Mouse (Mus musculus) gastrocnemius, adult 18-20 months (tissue): ENCODE measurements around the gene Zfp113. TPM values are rescaled to one million over a fixed set of nuclear protein-coding genes. Genes with fewer than 3 reads are reported as not detected.

Experiments
- DNase-seq: peaks from one replicate; pipeline ENCODE4 v3.0.0; 2021; ENCODE audit warnings: low spot score
- long read RNA-seq, 2 experiments: library from polyadenylated mRNA; stranded (forward); transcript quantifications; one replicate each; pipeline ENCODE4 v2.0.0; 2021
- total RNA-seq, 2 experiments: library from RNA; stranded (reverse); gene quantifications; 2 replicates each; pipeline ENCODE4 v1.2.3; 2021

Gene Zfp113
- 1 to 10 TPM; 4.9 to 5.8 TPM for total RNA-seq
- long read RNA-seq, experiment 1, full-length matches to known transcripts = 4 of 4 reads
- long read RNA-seq, experiment 1, partial matches to known transcripts = 0 of 4 reads
- long read RNA-seq, experiment 1, other reads (novel, unspliced or antisense) = 0 of 4 reads
- long read RNA-seq, experiment 2, full-length matches to known transcripts = 2 of 7 reads
- long read RNA-seq, experiment 2, partial matches to known transcripts = 1 of 7 reads
- long read RNA-seq, experiment 2, other reads (novel, unspliced or antisense) = 4 of 7 reads

DNA sequence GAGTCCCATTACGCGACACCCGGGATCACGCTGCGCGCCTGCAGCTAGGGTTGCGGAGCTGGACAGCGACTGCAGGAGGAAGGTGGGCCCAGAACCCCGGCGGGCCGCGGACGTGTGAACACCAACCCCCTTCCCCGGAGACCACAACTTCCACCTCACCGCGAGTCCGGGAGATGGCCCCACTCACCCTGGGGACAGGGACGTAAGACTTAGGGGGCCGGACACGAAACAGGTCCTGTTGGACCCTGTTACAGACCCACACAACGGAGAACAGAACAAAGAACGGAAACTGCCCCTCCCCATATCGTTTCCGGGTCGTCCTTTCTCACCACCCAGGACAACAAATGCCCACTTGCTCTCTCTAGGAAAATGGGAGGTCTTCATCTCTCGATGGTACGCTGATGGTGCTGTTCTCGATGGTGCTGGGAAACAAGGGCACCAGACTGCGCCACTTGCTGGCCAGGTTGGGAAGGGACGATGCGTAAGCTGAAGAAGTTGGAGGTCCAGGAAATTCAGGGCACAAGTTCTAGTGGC is at the start of gene Zfp113:
Zfp113 (minus strand) TSS at position 302 of the 534 bp plus-strand sequence.
- DNase-seq = peak; percentile 91

DNA sequence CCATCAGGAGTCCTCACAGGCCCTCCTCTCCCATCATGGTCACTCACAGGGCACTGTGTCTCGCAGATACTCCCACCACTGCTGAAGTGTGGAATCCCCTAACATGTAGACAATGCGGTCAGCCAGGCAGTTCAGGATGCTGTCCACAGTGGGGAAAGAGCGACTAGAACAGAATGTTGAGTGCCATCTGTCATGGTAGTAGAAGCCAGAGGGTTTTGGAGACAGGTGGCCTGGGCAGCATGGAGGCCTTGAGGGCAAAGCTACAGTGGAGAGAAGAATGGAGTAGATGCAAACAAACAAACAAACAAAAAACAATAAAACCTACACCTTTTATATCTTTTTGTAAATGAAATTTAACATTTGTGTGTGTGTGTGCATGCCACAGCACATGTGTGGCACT is 46.5 kb upstream of the Zfp113 start:
- DNase-seq = no peak

DNA sequence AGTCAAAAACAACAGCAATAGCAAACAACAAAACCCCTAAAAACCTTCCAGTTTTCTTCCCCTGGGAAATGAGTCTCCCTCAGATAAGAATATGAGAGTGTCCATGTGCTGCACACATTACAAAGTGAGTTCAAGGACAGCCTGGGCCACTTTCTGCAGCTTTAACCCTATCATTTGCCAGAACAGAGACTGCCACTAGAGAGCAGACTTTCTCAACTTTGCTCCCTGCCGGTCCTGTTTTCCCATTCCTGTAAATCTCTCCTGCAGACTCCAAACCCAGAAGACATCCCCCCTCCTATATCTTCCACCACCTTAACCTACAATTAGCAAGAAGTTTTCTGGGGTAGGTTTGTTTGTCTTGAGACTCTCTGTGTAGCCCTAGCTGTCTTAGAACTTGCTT is 44.0 kb upstream of the Zfp113 start:
- no peak for DNase-seq

- DNase-seq = no peak
These were observed 39.9 kb upstream of the Zfp113 start for GRCm38 (mm10) chr5:138195463-138195862.

GRCm38 (mm10) chr5:138194755-138195345 is 39.3 kb upstream of the Zfp113 start:
- peak; percentile 17 for DNase-seq

- peak; percentile 89 for DNase-seq
These were observed 38.5 kb upstream of the Zfp113 start, which contains the start of gene Mblac1 for GRCm38 (mm10) chr5:138193771-138194727. TSS of gene Mblac1 (plus strand) at chr5:138194314.

- DNase-seq = peak; percentile 80
These were observed 32.2 kb upstream of the Zfp113 start for GRCm38 (mm10) chr5:138187661-138188306.

DNA sequence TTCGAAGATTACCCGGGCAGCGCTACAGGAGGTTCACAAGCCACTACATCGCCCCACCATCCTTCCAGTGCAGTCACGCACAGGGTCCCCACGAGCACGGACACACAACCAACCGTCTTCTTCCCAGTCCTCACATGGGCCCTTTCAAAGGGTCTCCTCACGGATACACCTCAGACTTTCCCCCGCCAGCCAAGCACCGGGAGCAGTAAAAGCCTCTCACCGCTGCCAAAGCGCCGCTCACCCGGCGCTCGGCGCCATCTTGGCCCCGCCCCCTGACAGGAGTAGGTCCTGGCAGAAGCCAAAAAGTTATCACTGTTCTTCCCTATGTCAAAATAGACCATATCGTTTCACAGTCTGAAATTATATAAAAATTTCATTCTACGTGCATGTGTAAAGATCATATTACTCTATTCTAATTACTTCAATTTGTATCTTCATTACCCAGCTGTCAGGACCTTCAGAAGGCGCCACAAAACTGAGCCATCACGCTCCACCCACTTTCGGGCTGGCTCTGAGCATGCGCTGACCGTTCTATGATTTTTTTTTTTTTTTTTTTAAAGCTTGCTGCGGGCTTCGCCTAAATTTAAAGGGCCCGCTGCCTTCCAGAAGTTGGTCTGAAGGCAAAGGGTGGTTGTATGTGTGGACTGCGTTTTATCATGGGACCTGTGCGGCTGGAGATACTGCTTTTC is 31.6 kb upstream of the Zfp113 start, which contains the start of the genes Taf6 and Cnpy4:
Taf6 (minus strand) TSS at position 502 of the 689 bp plus-strand sequence.
Cnpy4 (plus strand) TSS at position 536 of the 689 bp plus-strand sequence.
- DNase-seq = peak; percentile 90

DNA sequence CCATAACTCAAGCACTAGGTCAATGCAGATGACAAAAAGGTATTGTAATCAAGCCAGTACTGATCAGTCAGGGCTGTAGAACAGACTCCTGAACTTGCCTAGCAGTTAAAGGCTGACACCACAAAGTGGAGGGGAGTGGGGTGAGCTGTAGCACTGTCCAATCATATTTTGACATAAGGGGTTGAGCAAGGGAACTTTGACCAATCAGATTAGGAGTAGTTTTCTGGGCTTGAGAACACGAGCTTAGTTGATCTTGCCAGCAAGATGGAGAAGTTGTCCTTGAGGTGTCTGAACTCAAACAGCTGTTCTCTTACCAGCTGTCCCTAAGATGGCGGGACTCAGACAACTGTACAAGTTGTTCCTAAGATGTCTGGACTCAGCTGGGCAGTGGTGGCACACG is 17.7 kb upstream of the Zfp113 start:
- no peak for DNase-seq

DNA sequence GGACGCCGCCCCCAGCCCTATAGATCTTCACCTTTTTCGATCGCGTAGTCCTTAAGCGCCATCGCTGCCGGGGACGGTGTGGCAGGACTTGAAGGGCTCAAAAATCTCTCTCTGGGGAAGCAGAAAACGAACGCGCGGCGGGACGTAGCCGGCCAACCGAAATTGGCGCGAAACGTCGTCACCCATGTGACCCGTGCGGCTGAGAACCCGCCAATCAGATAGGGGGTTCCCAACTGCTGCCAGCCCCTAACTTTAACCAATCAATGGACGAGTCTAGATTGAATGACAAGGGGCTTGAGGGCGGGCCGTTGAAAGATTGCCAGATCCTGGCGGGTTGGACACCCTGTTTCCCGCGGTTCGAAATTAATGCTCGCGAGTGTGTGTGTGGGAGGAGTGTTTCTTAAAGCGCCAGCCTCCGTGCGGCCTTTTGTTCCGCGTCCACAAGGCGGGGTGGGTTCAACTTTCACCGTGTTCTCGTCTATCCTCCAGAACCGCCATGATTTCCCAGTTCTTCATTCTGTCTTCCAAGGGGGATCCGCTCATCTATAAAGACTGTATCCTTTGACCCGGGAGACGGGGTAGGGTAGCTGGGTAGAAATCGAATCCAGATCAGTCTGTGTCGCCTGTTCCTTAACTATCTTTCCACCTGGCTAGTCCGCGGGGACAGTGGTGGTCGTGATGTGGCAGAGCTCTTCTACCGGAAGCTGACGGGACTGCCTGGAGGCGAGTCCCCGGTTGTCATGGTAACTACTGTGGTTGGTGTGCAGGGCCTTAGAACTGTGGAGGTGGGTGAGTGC is 16.3 kb upstream of the Zfp113 start, which contains the start of the genes Ap4m1 and Mcm7:
Ap4m1 (plus strand) TSS at position 308 of the 797 bp plus-strand sequence.
Mcm7 (minus strand) TSS at position 728 of the 797 bp plus-strand sequence.
- DNase-seq = peak; percentile 99

- DNase-seq = peak; percentile 97
These were observed 15.5 kb upstream of the Zfp113 start for GRCm38 (mm10) chr5:138170936-138171561.

GRCm38 (mm10) chr5:138165594-138165993 is 10.1 kb upstream of the Zfp113 start:
- DNase-seq = no peak

DNA sequence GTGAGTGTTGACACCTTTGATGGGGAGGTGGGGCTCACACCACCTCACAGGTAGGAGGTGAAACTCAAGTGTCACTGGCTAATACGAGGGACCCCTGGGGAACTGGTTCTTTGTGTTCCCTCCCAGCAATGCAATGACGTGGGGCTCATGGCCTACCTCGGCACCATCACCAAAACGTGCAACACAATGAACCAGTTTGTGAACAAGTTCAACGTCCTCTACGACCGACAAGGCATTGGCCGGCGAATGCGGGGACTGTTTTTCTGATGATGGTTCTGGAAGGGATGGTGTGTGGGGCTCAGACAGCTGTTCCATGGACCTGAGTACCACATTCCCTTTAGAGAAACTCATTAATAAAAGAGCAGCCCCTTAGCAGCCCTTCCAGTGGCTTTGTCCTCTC is 8.1 kb upstream of the Zfp113 start:
- no peak for DNase-seq

- DNase-seq = no peak
These were observed 7.5 kb upstream of the Zfp113 start for GRCm38 (mm10) chr5:138163046-138163445.

DNA sequence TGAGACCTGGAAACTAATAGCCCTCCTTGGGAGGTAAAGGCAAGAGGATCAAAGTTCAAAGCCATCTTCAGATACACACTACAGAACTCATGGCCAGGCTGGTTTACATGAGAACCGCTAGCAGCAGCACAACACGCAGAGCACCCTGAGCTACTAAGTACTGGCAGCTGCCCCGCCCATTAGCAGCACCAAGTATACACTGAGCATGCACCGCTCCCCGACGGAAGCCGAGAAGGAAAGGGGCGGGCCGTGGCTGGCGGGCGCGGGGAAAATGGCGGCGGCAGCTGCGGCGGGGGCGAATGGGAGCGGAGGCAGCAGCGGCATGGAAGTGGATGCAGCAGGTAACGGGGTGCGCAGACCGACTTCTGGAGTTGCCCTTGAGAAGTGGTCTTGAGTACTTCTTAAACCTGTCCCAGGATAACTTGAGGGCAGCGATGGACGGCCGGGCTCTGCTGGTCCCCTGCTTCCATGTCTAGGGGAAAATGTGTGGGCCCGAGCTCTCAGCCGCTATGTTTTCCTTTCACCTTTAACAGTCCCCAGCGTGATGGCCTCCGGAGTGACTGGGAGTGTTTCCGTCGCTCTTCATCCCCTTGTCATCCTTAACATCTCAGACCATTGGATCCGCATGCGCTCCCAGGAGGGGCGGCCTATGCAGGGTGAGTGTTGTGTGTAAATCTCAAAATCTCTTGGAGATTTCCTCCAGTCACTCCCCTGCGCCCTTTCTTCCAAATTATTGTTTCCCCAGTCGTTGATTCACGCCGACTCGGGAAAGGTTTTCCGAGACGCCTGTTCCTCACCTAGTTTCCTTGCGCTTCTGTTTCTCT is 5.5 kb upstream of the Zfp113 start, which contains the start of gene Cops6:
Cops6 (plus strand) TSS at position 230 of the 824 bp plus-strand sequence.
- peak; percentile 94 for DNase-seq

DNA sequence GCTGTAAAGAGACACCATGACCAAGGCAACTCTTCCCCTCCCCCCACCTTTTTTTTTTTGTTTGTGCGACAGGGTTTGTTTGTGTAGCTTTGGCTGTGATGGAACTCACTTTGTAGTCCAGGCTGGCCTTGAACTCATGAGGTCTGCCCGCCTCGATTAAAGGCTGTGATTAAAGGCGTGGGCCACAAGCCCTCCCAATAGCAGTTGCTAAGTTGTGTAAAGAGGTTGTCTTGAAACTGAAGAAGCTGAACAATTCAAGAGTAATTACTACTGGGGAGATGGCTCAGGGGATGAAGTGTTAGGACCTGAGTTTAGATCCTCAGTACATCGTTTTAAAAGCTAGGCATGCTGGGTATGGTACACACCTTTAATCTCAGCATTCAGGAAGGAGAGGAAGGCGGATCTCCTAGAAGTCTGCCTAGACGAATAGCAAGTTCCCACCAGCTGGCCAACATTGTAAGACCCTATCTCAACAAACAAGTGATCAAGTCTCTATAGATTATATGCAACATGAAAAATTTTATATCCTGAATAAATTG is 4.7 kb upstream of the Zfp113 start:
- no peak for DNase-seq

DNA sequence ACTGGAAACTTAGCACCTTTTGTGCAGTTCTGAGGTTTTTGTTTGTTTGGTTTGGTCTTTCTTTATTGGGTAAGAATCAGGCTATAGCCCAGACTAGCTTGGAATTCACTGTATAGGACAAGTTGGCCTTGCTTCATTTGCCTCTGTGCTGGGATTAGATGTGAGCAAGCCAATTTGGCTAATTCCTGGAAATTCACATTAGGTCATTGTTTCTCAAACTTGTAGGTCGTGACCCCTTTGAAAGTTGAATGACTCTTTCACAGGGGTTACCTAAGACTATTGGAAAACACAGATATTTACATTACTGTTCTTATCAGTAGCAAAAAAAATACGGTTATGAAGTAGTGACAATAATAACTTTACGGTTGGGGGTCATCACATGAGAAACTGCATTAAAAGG is 1.2 kb downstream of the Zfp113 start:
- no peak for DNase-seq

- DNase-seq = no peak
These were observed 17.0 kb downstream of the Zfp113 start for GRCm38 (mm10) chr5:138138585-138138984.
